Mouse (Mus musculus): ENCODE data around the gene Fstl4.

DNA sequence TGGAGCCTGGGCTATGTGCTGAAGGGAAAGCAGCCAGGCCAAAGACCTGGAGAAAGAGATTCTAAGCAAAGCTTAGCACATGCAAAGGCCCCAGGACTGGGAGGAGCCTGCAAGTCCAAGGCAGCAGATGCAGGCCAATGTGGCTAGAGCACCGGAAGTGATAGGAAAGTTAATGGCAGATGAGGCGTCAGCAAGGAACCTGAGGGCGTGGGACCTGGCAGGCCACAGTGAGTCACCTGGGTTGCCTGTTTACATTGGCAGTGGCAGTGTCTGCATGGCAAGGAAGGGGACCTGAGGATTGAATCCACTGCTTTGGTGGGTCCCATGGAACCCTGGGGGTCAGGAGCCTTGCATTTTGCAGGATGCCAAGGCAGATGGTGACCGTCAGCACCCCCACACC lies 267.3 kb downstream of the Fstl4 start:
- TF ChIP-seq CTCF (IDR thresholded peaks at IDR 0.05; ENCODE audit: low read depth, low read length) (no peak), POLR2A (IDR thresholded peaks at IDR 0.05; ENCODE audit: borderline replicate concordance, low read depth, low read length) (no peak)
